Mouse (Mus musculus) brown adipose tissue, adult 24 weeks (tissue): ENCODE measurements around the gene Hemk1. TPM values are rescaled to one million over a fixed set of nuclear protein-coding genes. Genes with fewer than 3 reads are reported as not detected.

ENCODE experiments used
- H3K27ac ChIP-seq: fragments of 200-500 bp; replicated peaks from 2 replicates; pipeline ENCODE4 v1.5.1; 2012; ENCODE audit warnings: low read depth, mild to moderate bottlenecking, low read length
- H3K4me1 ChIP-seq: fragments of 200-500 bp; 2 replicates; pipeline ENCODE4 v1.6.1; 2012; ENCODE audit warnings: low read length, mixed read lengths; ENCODE audit not compliant: control insufficient read depth, insufficient read depth, insufficient read length
- H3K4me3 ChIP-seq: fragments of 200-500 bp; 2 replicates; pipeline ENCODE4 v1.5.1; 2012; ENCODE audit warnings: low read depth, mild to moderate bottlenecking, low read length, moderate library complexity; ENCODE audit not compliant: insufficient read depth
- polyA plus RNA-seq: library from polyadenylated mRNA; stranded (reverse); fragments of >200 nt; gene quantifications from 2 replicates; pipeline ENCODE4 v1.2.4, GENCODE M21; 2012; ENCODE audit not compliant: missing spikeins, insufficient read depth, insufficient read length

Gene Hemk1
- polyA plus RNA-seq, 1 experiment, result 52.8 TPM

DNA sequence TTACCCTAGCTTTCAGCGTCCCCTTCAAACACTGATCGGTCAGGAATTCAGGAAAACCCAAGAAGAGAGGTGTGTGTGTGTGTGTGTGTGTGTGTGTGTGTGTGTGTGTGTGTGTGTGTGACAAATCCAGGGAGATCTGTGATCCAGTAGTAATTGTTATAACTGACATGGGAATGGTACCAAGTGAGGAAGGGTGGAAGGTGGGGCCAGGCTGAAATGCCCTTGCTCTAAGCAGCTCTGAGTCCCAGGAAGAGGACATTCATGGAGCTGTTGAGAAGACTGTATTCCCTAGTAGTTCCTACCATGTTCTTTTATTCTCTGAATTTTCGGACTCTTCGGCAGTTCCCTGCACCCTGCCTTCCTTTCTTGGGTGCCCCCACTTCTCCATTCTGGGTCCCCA is 40.5 kb downstream of the Hemk1 start:
- Histone ChIP-seq H3K4me1 (no peaks in the 10 kb centered on the region), H3K27ac (peak overlapping the region; percentile 74), H3K4me3 (peak overlapping the region; percentile 72)

DNA sequence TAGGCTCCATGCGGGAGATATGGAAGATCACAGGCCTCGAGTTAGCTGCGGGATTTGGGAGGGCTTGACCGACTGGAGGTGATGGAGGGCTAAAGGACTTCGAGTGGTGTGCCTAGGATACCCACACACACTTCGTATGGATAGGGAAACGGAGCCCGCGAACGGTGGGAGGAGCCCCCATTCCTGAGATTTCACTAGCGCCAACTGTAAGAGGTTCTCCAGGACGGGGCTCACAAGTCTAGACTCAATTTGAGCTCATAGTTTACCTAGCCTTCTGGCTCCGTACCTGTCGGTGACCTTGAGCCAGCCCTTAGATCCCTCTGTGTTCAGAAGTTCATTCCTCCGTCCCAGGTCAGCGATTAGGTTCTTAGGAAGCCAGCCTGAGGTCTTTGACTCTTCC is 41.1 kb downstream of the Hemk1 start:
- Histone ChIP-seq H3K4me1 (no peaks in the 10 kb centered on the region), H3K4me3 (peak overlapping the region; percentile 72)

DNA sequence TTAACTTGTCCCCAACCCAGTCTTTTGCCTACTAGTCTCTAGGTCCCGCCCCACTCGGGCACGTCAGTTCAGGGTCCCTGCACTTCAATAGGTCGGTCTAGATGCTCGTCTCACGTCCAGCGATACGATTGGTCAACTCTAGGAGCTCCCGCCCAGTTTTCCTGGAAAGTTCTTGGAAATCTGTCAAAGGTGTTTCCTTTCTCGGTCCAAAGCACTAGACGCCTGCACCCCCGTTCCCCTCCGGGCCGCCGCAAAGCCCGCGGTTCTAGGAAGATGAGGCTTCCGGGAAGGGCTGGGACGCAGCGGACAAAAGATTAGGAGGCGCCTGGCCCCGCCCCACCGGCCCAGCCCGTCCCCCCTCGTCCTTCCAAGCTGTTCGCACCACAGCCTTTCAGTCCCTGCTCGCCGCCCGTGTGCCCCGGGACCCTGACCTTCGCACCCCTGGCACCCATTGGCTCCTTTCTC is 41.6 kb downstream of the Hemk1 start:
- Histone ChIP-seq H3K4me1 (no peaks in the 10 kb centered on the region), H3K4me3 (peak overlapping the region; percentile 72), H3K27ac (peak overlapping the region; percentile 74)

More for the DNA sequence above, 41.1 kb downstream of the Hemk1 start:
- H3K27ac ChIP-seq, result peak overlapping the region; percentile 74

DNA sequence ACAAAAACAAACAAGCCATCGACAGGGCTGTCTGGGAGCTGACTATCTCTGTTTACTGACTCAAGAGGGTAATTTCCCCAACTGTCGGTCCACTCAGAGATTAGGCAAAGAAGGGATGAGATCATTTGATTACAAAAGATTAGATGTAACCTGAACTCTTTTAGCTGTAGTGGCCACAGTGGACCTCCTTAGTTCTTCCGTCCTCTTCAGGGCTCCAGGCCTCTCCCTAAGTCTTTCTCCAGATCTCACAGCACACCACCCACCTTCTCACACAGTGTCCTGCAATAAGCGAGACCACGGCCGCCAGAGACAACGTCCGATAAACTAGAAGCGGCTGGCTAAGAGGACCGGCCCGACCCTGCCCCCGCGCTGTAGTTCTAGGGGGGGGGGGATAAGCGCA is 42.1 kb downstream of the Hemk1 start:
- H3K27ac ChIP-seq, result peak overlapping the region; percentile 36
- H3K4me3 ChIP-seq, result peak overlapping the region; percentile 64

DNA sequence AAGGTAGTCTGAATTCAATTTTAAA is 42.3 kb downstream of the Hemk1 start, which contains the start of gene Cish:
Cish (plus strand) TSS at position 11 of the 25 bp plus-strand sequence.
- H3K4me3 ChIP-seq, result peak within 1 kb of the TSS; percentile 72

More for the DNA sequence above, 42.1 kb downstream of the Hemk1 start:
- H3K4me1 ChIP-seq, result no peaks in the 10 kb centered on the region

DNA sequence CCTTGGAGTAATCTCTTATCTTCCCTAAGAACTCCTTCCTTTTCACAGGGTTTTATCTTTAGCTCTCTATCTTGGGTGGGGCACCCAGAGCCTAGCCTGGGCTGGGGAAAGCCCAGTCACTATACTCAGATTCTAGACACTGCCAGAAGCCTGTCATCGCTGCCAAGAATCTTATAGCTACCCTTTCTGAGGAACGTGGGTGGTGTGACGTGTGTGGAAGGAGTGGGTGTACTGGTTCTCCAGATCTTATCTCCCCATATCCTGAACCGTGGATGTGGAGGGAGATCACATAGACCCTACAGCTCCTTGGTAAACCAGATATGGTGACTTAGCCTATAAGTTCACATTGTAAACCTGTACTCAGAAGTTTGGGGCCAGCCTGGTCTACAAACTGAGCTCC is 42.5 kb downstream of the Hemk1 start:
- H3K27ac ChIP-seq, result peak overlapping the region; percentile 36; the same call in 1 of the 2 replicates
- H3K4me1 ChIP-seq, result no peaks in the 10 kb centered on the region
- H3K4me3 ChIP-seq, result no peak overlapping the region

More for the DNA sequence above, 42.3 kb downstream of the Hemk1 start, which contains the start of gene Cish:
- Histone ChIP-seq H3K27ac (peak within 1 kb of the TSS; percentile 74), H3K4me1 (no peaks in the 10 kb centered on the region)

DNA sequence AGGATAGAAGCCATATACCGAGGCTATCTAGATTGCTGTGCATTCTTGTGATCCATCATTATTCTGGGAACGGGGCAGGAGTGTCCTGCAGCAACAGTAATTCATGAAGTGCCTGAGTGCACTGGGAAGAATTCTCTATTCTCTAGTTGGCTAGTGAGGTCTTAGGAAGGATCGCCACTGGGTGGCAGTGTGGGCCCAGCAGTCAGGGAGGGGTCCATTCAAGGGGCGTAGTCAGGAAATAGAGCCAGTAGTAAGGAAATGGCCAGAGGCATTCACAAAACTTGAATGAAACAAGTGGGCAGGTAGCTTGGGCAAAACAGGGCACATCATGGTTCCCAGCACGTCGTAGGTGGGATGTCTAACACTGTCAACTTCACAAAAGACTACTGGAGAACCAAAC is 43.9 kb downstream of the Hemk1 start:
- H3K4me1 ChIP-seq, result no peaks in the 10 kb centered on the region
- no peak overlapping the region for H3K4me3 ChIP-seq
- H3K27ac ChIP-seq, result no peak overlapping the region

DNA sequence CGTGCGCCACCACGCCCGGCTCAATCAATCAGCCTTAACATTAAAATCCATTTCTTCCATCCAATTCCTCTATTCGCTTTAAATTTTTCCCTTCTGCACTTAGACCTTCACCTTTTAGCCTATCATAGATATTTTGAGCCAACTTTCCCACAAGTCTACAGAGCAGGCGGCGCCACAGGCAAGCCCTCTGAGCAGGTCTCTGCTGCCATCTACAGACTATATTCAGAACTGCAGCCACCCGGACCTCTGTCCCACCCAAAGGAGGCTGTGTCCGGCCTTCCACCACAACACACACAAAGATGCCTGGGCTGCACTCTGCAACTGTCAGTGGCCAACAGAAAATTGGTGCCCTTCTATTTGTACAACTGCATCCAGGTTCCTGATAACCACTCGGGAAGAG is 47.3 kb downstream of the Hemk1 start:
- no peak overlapping the region for H3K27ac ChIP-seq
- H3K4me3 ChIP-seq, result no peak overlapping the region
- H3K4me1 ChIP-seq, result 0 out of 2 replicates have a peak, but pooled peaks cover 6% of the 10 kb centered on the region

DNA sequence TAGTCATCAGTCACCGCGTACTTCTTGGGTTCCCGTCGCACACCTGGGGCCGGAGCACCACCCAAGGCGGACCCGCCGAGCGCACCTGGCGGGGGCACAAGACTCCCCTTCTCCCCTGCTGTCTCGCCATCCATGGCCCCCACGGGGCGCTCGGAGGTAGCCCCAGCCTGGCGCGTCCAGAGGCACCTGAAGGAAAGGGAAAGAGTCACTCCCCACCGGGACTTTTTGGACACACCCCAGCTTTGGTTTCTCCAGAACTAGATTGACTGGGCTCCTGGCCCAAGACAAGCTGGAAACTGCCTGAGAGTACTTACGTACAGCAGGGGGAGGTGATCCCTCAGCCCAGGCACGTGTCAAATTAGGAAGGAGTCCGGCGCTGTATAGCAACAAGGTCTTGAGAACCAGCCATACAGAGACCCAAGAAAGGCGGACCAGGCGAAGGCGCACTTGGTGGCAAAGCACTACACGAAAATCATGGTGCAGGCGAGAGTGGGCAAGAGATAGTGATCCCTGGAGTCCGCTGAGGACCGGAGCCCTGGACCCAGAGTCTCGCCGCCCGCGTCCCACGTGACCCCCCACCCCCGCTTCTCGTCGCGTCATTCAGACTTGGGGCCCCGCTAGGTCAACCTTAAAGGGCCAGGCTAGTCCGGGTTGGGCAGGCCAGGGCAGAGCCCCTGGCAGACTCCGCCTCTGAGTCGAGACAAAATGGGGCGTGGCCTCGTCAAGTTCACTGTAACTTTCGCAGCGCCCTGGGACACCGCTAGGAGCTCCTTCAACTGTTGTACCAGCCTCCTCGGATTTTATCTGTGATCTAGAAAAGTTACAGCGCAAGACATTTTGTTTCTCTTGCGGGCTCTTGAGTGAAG is 48.7 kb downstream of the Hemk1 start, which contains the start of gene Mapkapk3:
Mapkapk3 (minus strand) TSS at position 667 of the 866 bp plus-strand sequence.
- H3K4me1 ChIP-seq, result peaks cover 11% of the 10 kb centered on the region; the same call in 1 of the 2 replicates
- peak within 1 kb of the TSS; percentile 87 for H3K4me3 ChIP-seq
- peak within 1 kb of the TSS; percentile 96 for H3K27ac ChIP-seq

DNA sequence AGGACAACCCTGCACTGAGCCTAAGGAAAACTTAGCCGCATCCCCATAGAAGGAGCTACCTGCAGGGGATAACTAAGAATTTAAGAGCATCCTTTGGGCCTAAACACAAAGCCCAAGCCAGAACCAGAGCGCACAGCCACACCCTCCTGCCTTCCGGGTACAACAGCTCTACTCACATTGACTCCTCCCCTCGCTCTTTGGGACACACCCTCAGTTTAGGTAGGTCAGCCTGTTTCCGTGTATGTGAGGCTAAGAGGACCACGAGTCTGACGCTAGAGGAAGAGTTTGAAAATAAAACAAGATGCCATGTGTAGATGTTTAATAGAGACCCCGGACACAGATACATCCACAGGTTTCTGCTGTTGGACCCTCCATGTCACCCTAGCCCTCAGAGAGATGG is 49.4 kb downstream of the Hemk1 start:
- H3K27ac ChIP-seq, result peak overlapping the region; percentile 96
- peak overlapping the region; percentile 87 for H3K4me3 ChIP-seq
- peaks cover 11% of the 10 kb centered on the region; the same call in 1 of the 2 replicates for H3K4me1 ChIP-seq

DNA sequence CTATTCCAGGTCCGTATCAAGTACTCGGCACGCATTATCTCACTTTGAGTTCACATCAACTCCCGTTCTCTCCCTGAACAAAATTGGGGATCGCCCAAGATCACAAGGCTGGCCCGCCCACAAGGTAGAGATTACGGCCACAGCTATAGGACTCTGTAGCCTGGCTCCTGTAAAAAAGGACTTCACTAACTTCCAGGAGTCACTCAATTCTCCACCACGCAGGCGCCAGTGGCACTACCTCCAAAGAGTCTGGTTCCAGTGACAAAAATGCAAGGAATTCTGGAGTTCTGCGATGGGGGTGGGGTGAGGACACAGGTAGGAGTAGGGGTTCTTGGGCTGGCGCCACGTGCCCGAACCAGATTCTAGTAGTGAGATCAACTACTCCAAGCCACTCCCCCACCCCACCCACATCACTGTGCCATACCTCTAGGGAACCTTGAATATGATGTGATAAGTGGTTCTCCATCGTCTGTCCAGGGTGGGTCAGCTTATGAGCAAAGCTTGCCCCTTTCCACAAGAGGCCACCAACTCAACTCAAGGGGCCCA is 50.0 kb downstream of the Hemk1 start:
- H3K27ac ChIP-seq, result no peak overlapping the region
- H3K4me1 ChIP-seq, result peaks cover 11% of the 10 kb centered on the region; the same call in 1 of the 2 replicates
- 0 out of 2 replicates have a peak overlapping the region, but pooled peaks have one; percentile 87 for H3K4me3 ChIP-seq

DNA sequence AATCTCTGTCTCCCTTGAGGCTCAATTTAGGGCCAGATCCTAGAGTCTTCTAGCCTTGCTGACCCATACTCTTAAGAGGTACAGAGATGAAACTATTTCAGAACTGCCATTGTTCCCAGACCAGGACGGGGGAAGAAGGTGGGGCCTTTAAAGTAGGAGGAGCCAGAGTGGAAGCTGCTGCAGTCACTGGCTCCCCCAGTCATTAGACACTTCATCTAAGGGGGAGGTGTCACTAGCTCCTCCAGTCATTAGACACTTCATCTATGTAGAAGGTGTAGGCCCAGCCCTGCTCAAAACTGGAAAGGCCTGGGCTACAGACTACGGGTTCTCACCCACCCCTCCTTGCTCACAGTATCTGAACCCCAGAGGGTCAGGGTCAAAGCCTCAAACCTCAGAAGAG is 50.9 kb downstream of the Hemk1 start:
- no peak overlapping the region for H3K4me3 ChIP-seq
- H3K27ac ChIP-seq, result no peak overlapping the region
- H3K4me1 ChIP-seq, result peaks cover 11% of the 10 kb centered on the region; the same call in 1 of the 2 replicates

DNA sequence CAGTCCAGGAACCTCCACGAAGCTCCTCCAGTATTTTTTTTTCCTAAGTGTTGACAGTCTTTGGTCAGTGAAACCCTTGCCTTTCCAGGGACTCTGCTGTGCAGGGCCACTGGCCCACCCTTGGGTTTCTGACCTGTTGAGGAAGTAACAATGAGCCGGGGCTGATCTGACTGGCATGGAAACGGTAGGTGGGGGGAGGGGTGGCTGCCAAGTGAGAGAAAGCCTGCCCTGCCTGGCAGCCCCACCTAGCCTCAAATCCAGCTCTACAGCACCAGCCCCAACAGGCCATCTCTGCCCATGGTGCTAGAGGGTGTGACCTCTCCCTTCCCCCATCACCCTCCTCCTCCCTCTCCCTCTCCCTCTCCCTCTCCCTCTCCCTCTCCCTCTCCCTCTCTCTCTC is 53.1 kb downstream of the Hemk1 start:
- Histone ChIP-seq H3K4me1 (peaks cover 15% of the 10 kb centered on the region), H3K27ac (no peak overlapping the region), H3K4me3 (no peak overlapping the region)

DNA sequence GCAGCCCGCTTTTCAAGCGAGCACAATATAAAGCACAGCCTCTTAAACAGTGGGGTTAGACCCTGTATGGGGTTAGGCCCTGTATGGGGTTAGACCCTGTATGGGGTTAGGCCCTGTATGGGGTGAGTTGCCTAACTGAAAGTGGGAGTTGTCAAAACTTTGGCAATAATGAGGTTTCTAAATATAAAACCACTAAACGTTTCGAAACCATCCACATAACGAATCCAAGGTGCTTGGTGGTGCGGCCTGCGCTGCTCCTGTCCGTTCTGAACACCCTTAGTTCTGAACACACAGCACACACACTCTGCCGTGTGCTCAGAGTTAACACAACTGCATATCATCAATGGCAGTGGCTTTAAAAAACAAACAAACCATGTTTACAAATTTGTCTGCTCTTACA is 55.2 kb downstream of the Hemk1 start:
- Histone ChIP-seq H3K4me1 (peaks cover 13% of the 10 kb centered on the region), H3K27ac (peak overlapping the region; percentile 46; the same call in 1 of the 2 replicates), H3K4me3 (no peak overlapping the region)

DNA sequence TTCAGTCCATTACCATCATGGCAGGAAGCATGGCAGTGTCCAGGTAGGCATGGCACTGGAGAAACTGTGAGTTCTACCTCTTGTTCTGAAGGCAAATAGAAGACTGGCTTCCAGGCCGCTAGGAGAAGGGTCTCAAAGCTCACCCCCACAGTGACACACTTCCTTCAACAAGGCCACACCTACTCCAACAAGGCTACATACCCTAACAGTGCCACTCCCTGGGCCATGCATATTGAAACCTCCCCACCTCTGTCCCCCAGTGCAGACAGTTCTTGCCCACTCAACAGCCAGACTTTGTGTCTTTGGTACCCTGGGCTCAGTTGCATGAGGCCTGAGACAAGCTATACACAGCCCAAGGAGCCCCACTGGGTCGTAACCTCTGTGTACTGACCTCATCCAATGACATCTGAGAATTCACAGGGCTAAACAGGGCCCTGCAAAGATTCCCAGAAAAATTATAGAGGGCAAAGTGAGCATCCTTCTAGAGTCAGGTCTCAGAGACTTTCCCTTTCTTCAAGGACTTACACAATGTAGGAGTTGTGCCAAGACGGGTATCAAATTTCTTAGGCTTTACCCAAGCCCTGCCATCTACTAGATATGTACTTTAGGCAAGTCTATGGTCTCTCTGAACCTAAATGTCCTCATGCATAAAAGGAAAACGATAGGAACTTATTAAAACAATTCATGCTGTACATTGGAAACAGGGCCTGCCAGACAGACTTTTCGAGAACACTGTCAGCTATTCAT is 56.7 kb downstream of the Hemk1 start:
- peaks cover 13% of the 10 kb centered on the region for H3K4me1 ChIP-seq
- H3K27ac ChIP-seq, result no peak overlapping the region
- no peak overlapping the region for H3K4me3 ChIP-seq
